Mouse (Mus musculus): Measurements from ENCODE around the gene Ccdc92. TPM values are rescaled to one million over a fixed set of nuclear protein-coding genes. Genes with fewer than 3 reads are reported as not detected.

Ccdc92 gene
- polyA plus RNA-seq, 1 experiment from 2014 or later = 11.5 TPM

DNA sequence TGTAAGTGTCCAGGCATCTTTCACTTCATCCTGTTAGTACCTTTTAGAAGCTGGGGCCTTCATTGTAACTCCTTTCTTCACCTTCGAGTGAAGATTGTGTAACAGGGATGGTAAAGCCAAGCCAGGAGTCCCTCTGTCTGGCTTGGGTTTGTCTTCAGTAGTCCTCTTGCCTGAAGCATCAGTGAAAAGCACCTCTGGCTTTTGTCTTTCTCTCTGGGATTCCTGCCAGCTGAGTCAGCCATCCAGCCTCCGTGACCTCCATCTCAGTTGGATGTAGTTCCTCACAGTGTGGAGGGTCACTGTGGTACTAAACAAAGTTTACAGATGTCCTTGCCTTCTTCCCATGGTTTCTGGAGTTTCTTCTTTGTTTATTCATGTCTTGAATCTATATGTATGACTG is 9.8 kb upstream of the Ccdc92 start:
- Histone ChIP-seq H3K4me1 (ENCODE audit: control insufficient read depth, insufficient read depth, low read length) (peaks cover 28% of the 10 kb centered on the region), H3K9ac (replicated peaks; ENCODE audit: low read depth, low read length) (no peak overlapping the region), H3K36me3 (ENCODE audit: control insufficient read depth, insufficient read depth, low read length) (peaks cover 15% of the 10 kb centered on the region; the same call in 1 of the 2 replicates), H3K4me2 (replicated peaks; ENCODE audit: low read depth, low read length) (no peak overlapping the region), H3K27ac (ENCODE audit: low read length) (no peak overlapping the region), H3K9me3 (ENCODE audit: control insufficient read depth, low read depth, low read length) (no peaks in the 10 kb centered on the region), H3K4me3 (ENCODE audit: low read depth, low read length) (no peak overlapping the region), H3K27me3 (ENCODE audit: control insufficient read depth, insufficient read depth, low read length) (no peaks in the 10 kb centered on the region)
- ATAC-seq (ENCODE audit: insufficient number of reproducible peaks, insufficient read depth, low FRiP score, low read depth) = no peak
- whole genome bisulfite sequencing = 51% methylated on average over 2 of the region's 2 CpGs

GRCm38 (mm10) chr5:124868981-124869380 is 6.8 kb upstream of the Ccdc92 start:
- no peak overlapping the region for H3K9ac ChIP-seq (replicated peaks; ENCODE audit: low read depth, low read length)
- H3K27me3 ChIP-seq (ENCODE audit: control insufficient read depth, insufficient read depth, low read length) = no peaks in the 10 kb centered on the region
- ATAC-seq (ENCODE audit: insufficient number of reproducible peaks, insufficient read depth, low FRiP score, low read depth) = no peak
- no peak overlapping the region for H3K4me3 ChIP-seq (ENCODE audit: low read depth, low read length)
- no peaks in the 10 kb centered on the region for H3K9me3 ChIP-seq (ENCODE audit: control insufficient read depth, low read depth, low read length)
- H3K36me3 ChIP-seq (ENCODE audit: control insufficient read depth, insufficient read depth, low read length) = peaks cover 11% of the 10 kb centered on the region; the same call in 1 of the 2 replicates
- no peak overlapping the region for H3K4me2 ChIP-seq (replicated peaks; ENCODE audit: low read depth, low read length)
- WGBS = 39% methylated on average over 4 of the region's 4 CpGs
- H3K27ac ChIP-seq (ENCODE audit: low read length) = no peak overlapping the region
- peaks cover 30% of the 10 kb centered on the region for H3K4me1 ChIP-seq (ENCODE audit: control insufficient read depth, insufficient read depth, low read length)

GRCm38 (mm10) chr5:124862871-124863741 is 882 bp upstream of the Ccdc92 start:
- peak overlapping the region; percentile 81 for H3K9ac ChIP-seq (replicated peaks; ENCODE audit: low read depth, low read length)
- H3K27me3 ChIP-seq (ENCODE audit: control insufficient read depth, insufficient read depth, low read length) = no peaks in the 10 kb centered on the region
- H3K9me3 ChIP-seq (ENCODE audit: control insufficient read depth, low read depth, low read length) = no peaks in the 10 kb centered on the region
- peak overlapping the region; percentile 87 for H3K4me2 ChIP-seq (replicated peaks; ENCODE audit: low read depth, low read length)
- peak overlapping the region; percentile 96 for H3K27ac ChIP-seq (ENCODE audit: low read length)
- peak; percentile 58 for ATAC-seq (ENCODE audit: insufficient number of reproducible peaks, insufficient read depth, low FRiP score, low read depth)
- peaks cover 11% of the 10 kb centered on the region for H3K4me1 ChIP-seq (ENCODE audit: control insufficient read depth, insufficient read depth, low read length)
- under 1% methylated on average over 66 of the region's 88 CpGs for WGBS
- peaks cover 9% of the 10 kb centered on the region; the same call in 1 of the 2 replicates for H3K36me3 ChIP-seq (ENCODE audit: control insufficient read depth, insufficient read depth, low read length)
- H3K4me3 ChIP-seq (ENCODE audit: low read depth, low read length) = peak overlapping the region; percentile 92

GRCm38 (mm10) chr5:124861463-124861862 is 761 bp downstream of the Ccdc92 start:
- H3K36me3 ChIP-seq (ENCODE audit: control insufficient read depth, insufficient read depth, low read length) = peaks cover under 1% of the 10 kb centered on the region; the same call in 1 of the 2 replicates
- H3K9me3 ChIP-seq (ENCODE audit: control insufficient read depth, low read depth, low read length) = no peaks in the 10 kb centered on the region
- no peak overlapping the region for H3K27ac ChIP-seq (ENCODE audit: low read length)
- WGBS = under 1% methylated on average over 33 of the region's 33 CpGs
- H3K4me3 ChIP-seq (ENCODE audit: low read depth, low read length) = peak overlapping the region; percentile 92
- no peak for ATAC-seq (ENCODE audit: insufficient number of reproducible peaks, insufficient read depth, low FRiP score, low read depth)
- H3K4me1 ChIP-seq (ENCODE audit: control insufficient read depth, insufficient read depth, low read length) = peaks cover 11% of the 10 kb centered on the region
- H3K9ac ChIP-seq (replicated peaks; ENCODE audit: low read depth, low read length) = peak overlapping the region; percentile 46; the same call in 1 of the 2 replicates
- peak overlapping the region; percentile 78 for H3K4me2 ChIP-seq (replicated peaks; ENCODE audit: low read depth, low read length)
- no peaks in the 10 kb centered on the region for H3K27me3 ChIP-seq (ENCODE audit: control insufficient read depth, insufficient read depth, low read length)

GRCm38 (mm10) chr5:124860013-124860412 is 2.2 kb downstream of the Ccdc92 start:
- no peak overlapping the region for H3K9ac ChIP-seq (replicated peaks; ENCODE audit: low read depth, low read length)
- no peak for ATAC-seq (ENCODE audit: insufficient number of reproducible peaks, insufficient read depth, low FRiP score, low read depth)
- H3K27me3 ChIP-seq (ENCODE audit: control insufficient read depth, insufficient read depth, low read length) = no peaks in the 10 kb centered on the region
- no peaks in the 10 kb centered on the region for H3K36me3 ChIP-seq (ENCODE audit: control insufficient read depth, insufficient read depth, low read length)
- peaks cover 11% of the 10 kb centered on the region for H3K4me1 ChIP-seq (ENCODE audit: control insufficient read depth, insufficient read depth, low read length)
- WGBS = 16% methylated on average over 5 of the region's 5 CpGs
- no peaks in the 10 kb centered on the region for H3K9me3 ChIP-seq (ENCODE audit: control insufficient read depth, low read depth, low read length)
- H3K4me3 ChIP-seq (ENCODE audit: low read depth, low read length) = no peak overlapping the region
- no peak overlapping the region for H3K4me2 ChIP-seq (replicated peaks; ENCODE audit: low read depth, low read length)
- H3K27ac ChIP-seq (ENCODE audit: low read length) = no peak overlapping the region

- H3K4me2 ChIP-seq (replicated peaks; ENCODE audit: low read depth, low read length) = no peak overlapping the region
- no peaks in the 10 kb centered on the region for H3K36me3 ChIP-seq (ENCODE audit: control insufficient read depth, insufficient read depth, low read length)
- no peaks in the 10 kb centered on the region for H3K27me3 ChIP-seq (ENCODE audit: control insufficient read depth, insufficient read depth, low read length)
- peaks cover 13% of the 10 kb centered on the region for H3K4me1 ChIP-seq (ENCODE audit: control insufficient read depth, insufficient read depth, low read length)
- H3K4me3 ChIP-seq (ENCODE audit: low read depth, low read length) = no peak overlapping the region
- no peak for ATAC-seq (ENCODE audit: insufficient number of reproducible peaks, insufficient read depth, low FRiP score, low read depth)
- H3K27ac ChIP-seq (ENCODE audit: low read length) = no peak overlapping the region
- H3K9ac ChIP-seq (replicated peaks; ENCODE audit: low read depth, low read length) = no peak overlapping the region
- no peaks in the 10 kb centered on the region for H3K9me3 ChIP-seq (ENCODE audit: control insufficient read depth, low read depth, low read length)
- 93% methylated on average over 4 of the region's 4 CpGs for WGBS
Observed at GRCm38 (mm10) chr5:124854202-124854601, 8.0 kb downstream of the Ccdc92 start.

DNA sequence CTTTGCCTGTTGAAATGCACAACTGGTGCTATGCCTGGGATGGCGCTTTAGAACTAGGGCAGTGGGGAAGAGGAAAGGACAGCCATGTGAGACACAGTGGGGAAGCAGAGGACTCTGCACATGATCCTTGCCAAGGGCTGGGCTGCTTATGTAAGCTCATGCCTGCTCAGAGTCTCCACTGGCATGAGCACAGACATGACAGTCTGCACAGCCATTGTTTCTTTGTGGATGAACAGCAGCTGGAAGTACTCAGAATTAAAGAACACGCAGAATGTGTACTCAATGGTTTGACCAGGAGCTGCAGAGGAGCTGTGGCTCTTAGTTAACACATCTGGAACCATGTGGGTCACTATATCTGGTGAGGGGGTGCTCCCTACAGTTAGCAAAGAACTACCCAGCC is 9.1 kb downstream of the Ccdc92 start:
- 49% methylated on average over 2 of the region's 2 CpGs for WGBS
- Histone ChIP-seq H3K9ac (replicated peaks; ENCODE audit: low read depth, low read length) (no peak overlapping the region), H3K9me3 (ENCODE audit: control insufficient read depth, low read depth, low read length) (no peaks in the 10 kb centered on the region), H3K4me3 (ENCODE audit: low read depth, low read length) (no peak overlapping the region), H3K36me3 (ENCODE audit: control insufficient read depth, insufficient read depth, low read length) (no peaks in the 10 kb centered on the region), H3K27ac (ENCODE audit: low read length) (peak overlapping the region; percentile 74; the same call in 1 of the 2 replicates), H3K4me2 (replicated peaks; ENCODE audit: low read depth, low read length) (no peak overlapping the region), H3K4me1 (ENCODE audit: control insufficient read depth, insufficient read depth, low read length) (peaks cover 13% of the 10 kb centered on the region), H3K27me3 (ENCODE audit: control insufficient read depth, insufficient read depth, low read length) (no peaks in the 10 kb centered on the region)
- peak; percentile 42 for ATAC-seq (ENCODE audit: insufficient number of reproducible peaks, insufficient read depth, low FRiP score, low read depth)

GRCm38 (mm10) chr5:124852294-124852693 is 9.9 kb downstream of the Ccdc92 start:
- H3K9me3 ChIP-seq (ENCODE audit: control insufficient read depth, low read depth, low read length) = no peaks in the 10 kb centered on the region
- ATAC-seq (ENCODE audit: insufficient number of reproducible peaks, insufficient read depth, low FRiP score, low read depth) = no peak
- H3K4me1 ChIP-seq (ENCODE audit: control insufficient read depth, insufficient read depth, low read length) = peaks cover 13% of the 10 kb centered on the region
- H3K9ac ChIP-seq (replicated peaks; ENCODE audit: low read depth, low read length) = no peak overlapping the region
- no peak overlapping the region for H3K4me3 ChIP-seq (ENCODE audit: low read depth, low read length)
- 16% methylated on average over 2 of the region's 2 CpGs for WGBS
- no peaks in the 10 kb centered on the region for H3K27me3 ChIP-seq (ENCODE audit: control insufficient read depth, insufficient read depth, low read length)
- H3K4me2 ChIP-seq (replicated peaks; ENCODE audit: low read depth, low read length) = no peak overlapping the region
- H3K27ac ChIP-seq (ENCODE audit: low read length) = peak overlapping the region; percentile 74; the same call in 1 of the 2 replicates
- H3K36me3 ChIP-seq (ENCODE audit: control insufficient read depth, insufficient read depth, low read length) = no peaks in the 10 kb centered on the region
